Mouse (Mus musculus) limb, embryonic 11.5 days (tissue): ENCODE results near the gene Smg9. TPM values are rescaled to one million over a fixed set of nuclear protein-coding genes. Genes with fewer than 3 reads are reported as not detected.

Experiments
- ATAC-seq: fragments of 200-750 bp; cut with Nextera tagmentation; 2 replicates; pipeline ENCODE4 v1.8.0; 2017; ENCODE audit warnings: low read depth; ENCODE audit not compliant: insufficient number of reproducible peaks, low FRiP score, low TSS enrichment
- DNase-seq: peaks from one replicate; pipeline ENCODE4 v3.0.0-alpha.2; 2015; ENCODE audit warnings: low spot score
- H3K27ac ChIP-seq: fragments of 300-500 bp; sonication (generic); replicated peaks from 2 replicates; pipeline ENCODE4 v1.5.1; 2014; ENCODE audit warnings: low read depth, mild to moderate bottlenecking, low read length
- H3K27me3 ChIP-seq: fragments of 300-500 bp; sonication (generic); 2 replicates; pipeline ENCODE4 v1.6.1; 2014; ENCODE audit warnings: mild to moderate bottlenecking, low read length, mixed read lengths; ENCODE audit not compliant: control insufficient read depth, insufficient read depth
- H3K36me3 ChIP-seq: fragments of 300-500 bp; sonication (generic); 2 replicates; pipeline ENCODE4 v1.6.1; 2014; ENCODE audit warnings: mild to moderate bottlenecking, low read length, moderate library complexity, mixed read lengths; ENCODE audit not compliant: control insufficient read depth, insufficient read depth
- H3K4me1 ChIP-seq: fragments of 300-500 bp; sonication (generic); 2 replicates; pipeline ENCODE4 v1.6.1; 2014; ENCODE audit warnings: low read length, mixed read lengths; ENCODE audit not compliant: control insufficient read depth, insufficient read depth
- H3K4me2 ChIP-seq: fragments of 300-500 bp; sonication (generic); 2 replicates; pipeline ENCODE4 v1.6.1; 2014; ENCODE audit warnings: low read depth, mild to moderate bottlenecking, moderate library complexity; ENCODE audit not compliant: severe bottlenecking
- H3K4me3 ChIP-seq: fragments of 300-500 bp; sonication (generic); 2 replicates; pipeline ENCODE4 v1.5.1; 2014; ENCODE audit warnings: low read depth, low read length
- H3K9ac ChIP-seq: fragments of 300-500 bp; sonication (generic); 2 replicates; pipeline ENCODE4 v1.6.1; 2014; ENCODE audit warnings: mild to moderate bottlenecking, low read length
- H3K9me3 ChIP-seq: fragments of 300-500 bp; sonication (generic); 2 replicates; pipeline ENCODE4 v1.6.1; 2016; ENCODE audit warnings: low read length; ENCODE audit not compliant: control insufficient read depth
- WGBS: fragments of 180-500 bp; shearing (Covaris S2); extraction: QIAGEN DNeasy Blood & Tissue Kit; methylation state at CpG from one replicate; pipeline ENCODE4 v1.1.7; 2014; 5-methylcytosine and 5-hydroxymethylcytosine counted together
- polyA plus RNA-seq: library from polyadenylated mRNA; unstranded; fragments of >200 nt; fragmentation: Nextera tagmentation; extraction: Ambion mirVana; gene quantifications from 2 replicates; pipeline ENCODE4 v1.2.1, GENCODE M21; 2014

Gene Smg9
- polyA plus RNA-seq, 1 experiment from 2014 or later = 20.2 TPM

DNA sequence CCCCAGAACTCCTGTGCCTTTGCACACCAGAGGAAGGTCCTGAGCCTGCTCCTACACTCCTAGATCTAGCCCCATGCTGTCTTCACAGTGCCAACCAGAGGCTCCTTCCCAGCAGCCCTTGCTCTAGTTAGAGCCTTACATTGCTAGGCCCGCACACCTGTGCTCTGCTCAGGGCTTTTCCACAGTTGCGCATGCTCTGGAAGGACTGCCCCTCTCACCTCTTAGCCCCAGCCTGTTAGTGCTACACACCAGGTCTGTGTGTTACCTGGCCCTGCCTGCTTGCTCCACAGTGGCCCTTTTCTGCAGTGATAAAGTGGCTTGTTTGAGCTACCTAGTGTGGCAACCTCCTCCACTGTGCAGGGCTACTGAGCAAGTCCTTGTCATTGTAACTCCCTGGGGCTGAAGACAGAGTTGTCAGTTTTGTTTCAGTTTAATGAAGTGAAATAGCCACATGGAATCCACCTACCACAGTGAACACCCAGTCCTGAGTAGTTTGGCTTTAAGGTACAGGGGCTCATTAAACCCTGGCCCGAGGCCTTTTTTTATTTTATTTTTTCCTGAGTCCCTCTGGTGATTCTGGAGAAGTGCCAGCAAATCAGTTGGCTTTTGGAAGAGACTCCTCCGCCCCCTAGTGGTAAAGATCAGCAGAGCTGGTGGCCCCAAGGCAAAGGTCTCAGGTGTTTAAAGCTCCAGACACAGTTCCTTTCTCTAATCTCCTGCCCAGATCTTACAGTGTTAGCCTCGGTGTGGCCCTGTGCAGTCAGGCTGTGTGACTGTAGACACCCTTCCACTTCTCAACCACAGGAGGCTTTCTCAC is 7.3 kb downstream of the Smg9 start:
- H3K4me1 ChIP-seq = peaks cover 5% of the 10 kb centered on the region
- 43% methylated on average over 5 of the region's 5 CpGs for WGBS
- H3K4me2 ChIP-seq = no peak overlapping the region
- DNase-seq (peak; percentile 84), ATAC-seq (peak; percentile 74)
- H3K9ac ChIP-seq = peak overlapping the region; percentile 34; the same call in 1 of the 2 replicates
- H3K9me3 ChIP-seq = peaks cover 3% of the 10 kb centered on the region; the same call in 1 of the 2 replicates
- H3K27me3 ChIP-seq = no peaks in the 10 kb centered on the region
- H3K36me3 ChIP-seq = peaks cover 14% of the 10 kb centered on the region
- H3K27ac ChIP-seq = 0 out of 2 replicates have a peak overlapping the region, but pooled peaks have one; percentile 3
- no peak overlapping the region for H3K4me3 ChIP-seq

DNA sequence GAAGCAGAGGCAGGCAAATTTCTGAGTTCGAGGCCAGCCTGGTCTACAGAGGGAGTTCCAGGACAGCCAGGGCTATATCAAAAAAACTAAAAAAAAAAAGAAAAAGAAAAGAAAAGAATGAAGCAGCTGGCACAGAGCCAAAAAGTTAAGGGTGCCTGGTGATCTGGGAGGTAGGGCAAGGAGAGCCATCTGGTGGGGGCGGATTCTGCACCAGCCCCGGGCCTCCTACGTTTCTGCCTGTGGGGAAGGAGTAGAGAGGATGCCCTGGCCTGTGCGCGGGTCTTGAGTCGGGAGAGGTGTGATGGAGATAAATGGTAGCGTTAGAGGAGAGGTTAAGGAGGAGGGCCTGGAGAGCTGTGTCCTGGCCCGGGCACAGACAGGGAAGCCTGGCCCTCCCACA is 8.8 kb downstream of the Smg9 start:
- no peak for DNase-seq
- Histone ChIP-seq H3K4me2 (no peak overlapping the region), H3K4me1 (peaks cover 5% of the 10 kb centered on the region), H3K9me3 (no peaks in the 10 kb centered on the region), H3K36me3 (peaks cover 12% of the 10 kb centered on the region), H3K27me3 (no peaks in the 10 kb centered on the region), H3K9ac (no peak overlapping the region), H3K4me3 (no peak overlapping the region), H3K27ac (no peak overlapping the region)
- ATAC-seq = no peak
- 91% methylated on average over 9 of the region's 9 CpGs for WGBS

DNA sequence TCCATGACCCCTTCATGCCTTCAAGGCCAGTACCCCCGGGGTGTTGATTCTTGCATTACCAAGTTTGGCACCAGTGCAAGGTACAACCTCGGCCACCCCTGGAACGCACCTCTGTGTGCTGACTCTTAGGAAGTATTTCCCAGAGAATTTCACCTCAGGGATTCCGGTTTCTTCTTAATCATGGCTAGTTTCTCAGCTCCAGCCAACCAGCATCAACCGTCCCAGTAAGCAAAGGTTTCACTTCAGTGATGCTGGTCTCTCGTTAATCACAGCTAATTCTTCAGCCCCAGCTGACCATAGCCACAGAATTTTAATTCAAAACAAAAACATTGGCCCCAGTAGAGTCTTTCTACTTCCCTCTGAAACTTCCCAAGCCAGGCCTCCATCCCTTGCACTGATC is 10.7 kb downstream of the Smg9 start:
- Histone ChIP-seq H3K9me3 (no peaks in the 10 kb centered on the region), H3K36me3 (peaks cover 9% of the 10 kb centered on the region)
- WGBS = 91% methylated on average over 6 of the region's 6 CpGs

DNA sequence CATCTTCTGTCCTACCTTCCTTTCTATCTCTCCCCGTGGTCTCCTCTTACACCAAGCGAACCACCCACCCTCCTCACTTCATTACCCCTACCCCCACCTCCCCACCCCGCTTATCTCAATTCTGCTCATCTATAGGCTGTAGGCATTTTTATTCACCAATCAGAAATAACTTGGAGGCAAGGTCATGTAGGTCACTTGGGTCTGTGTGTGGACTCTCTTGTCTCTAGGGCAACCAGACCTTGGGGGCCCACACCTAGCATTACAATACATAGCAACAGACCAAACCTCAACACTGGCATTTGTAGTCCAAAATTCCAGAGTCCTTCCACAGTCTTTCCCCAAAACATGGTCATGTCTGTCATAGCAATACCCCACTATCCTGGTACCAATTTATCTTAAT is 11.4 kb downstream of the Smg9 start:
- WGBS = 77% methylated on average over 3 of the region's 3 CpGs
- Histone ChIP-seq H3K9ac (no peak overlapping the region), H3K9me3 (no peaks in the 10 kb centered on the region), H3K4me2 (no peak overlapping the region), H3K4me1 (peaks cover 5% of the 10 kb centered on the region), H3K36me3 (peaks cover 6% of the 10 kb centered on the region), H3K27me3 (no peaks in the 10 kb centered on the region), H3K27ac (no peak overlapping the region), H3K4me3 (no peak overlapping the region)
- DNase-seq = no peak
- ATAC-seq = no peak

More for the DNA sequence above, 10.7 kb downstream of the Smg9 start:
- peaks cover 5% of the 10 kb centered on the region for H3K4me1 ChIP-seq
- no peaks in the 10 kb centered on the region for H3K27me3 ChIP-seq
- no peak overlapping the region for H3K27ac ChIP-seq
- H3K4me2 ChIP-seq = no peak overlapping the region
- DNase-seq (no peak), ATAC-seq (no peak)
- H3K9ac ChIP-seq = no peak overlapping the region
- H3K4me3 ChIP-seq = no peak overlapping the region

DNA sequence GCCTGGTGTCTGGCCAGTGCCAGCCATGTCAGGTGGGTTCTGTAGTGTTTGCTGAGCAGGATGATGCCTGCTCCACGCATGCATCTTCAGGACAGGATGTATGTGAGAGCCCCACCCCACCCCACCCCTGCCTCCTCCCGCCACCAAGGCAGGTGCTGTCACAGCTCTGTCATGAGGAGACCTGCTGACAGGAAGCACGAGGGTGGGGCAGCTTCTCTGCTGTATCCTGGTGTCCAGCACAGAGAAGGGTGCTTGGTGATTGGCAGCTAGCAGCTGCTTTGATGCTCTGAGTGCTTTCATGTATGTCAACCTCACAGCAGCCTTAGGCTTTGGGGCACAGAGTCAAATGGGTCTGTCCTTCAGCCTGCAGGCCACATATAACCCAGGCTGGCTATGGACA is 14.2 kb downstream of the Smg9 start:
- H3K9ac ChIP-seq = no peak overlapping the region
- no peaks in the 10 kb centered on the region for H3K9me3 ChIP-seq
- H3K27me3 ChIP-seq = no peaks in the 10 kb centered on the region
- no peaks in the 10 kb centered on the region for H3K4me1 ChIP-seq
- no peak for DNase-seq
- H3K4me2 ChIP-seq = no peak overlapping the region
- no peak for ATAC-seq
- H3K27ac ChIP-seq = no peak overlapping the region
- peaks cover 5% of the 10 kb centered on the region; the same call in 1 of the 2 replicates for H3K36me3 ChIP-seq
- no peak overlapping the region for H3K4me3 ChIP-seq
- WGBS = 85% methylated on average over 3 of the region's 3 CpGs

DNA sequence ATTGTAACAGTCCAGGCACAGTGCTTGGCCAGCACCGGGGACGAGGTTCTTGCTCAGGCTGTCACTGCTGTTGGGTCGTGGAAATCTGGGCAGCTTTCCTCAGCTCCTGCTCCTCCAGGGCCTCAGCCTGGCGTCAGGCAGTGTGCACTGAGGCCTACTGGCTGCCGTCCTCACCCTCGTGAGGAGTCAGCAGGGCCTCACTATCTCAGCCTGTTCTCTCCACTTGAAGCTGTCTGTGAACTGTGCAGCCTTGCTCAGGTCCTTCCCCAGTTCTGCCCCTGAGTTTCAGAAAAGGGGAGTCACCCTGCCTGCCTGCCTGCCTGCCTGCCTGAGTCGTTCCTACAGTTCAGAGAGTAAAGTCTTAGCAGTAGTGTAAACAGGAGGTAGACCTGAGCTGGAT is 15.8 kb downstream of the Smg9 start:
- 72% methylated on average over 7 of the region's 7 CpGs for WGBS
- no peak overlapping the region for H3K4me2 ChIP-seq
- DNase-seq (no peak), ATAC-seq (no peak)
- 0 out of 2 replicates have a peak, but pooled peaks cover 4% of the 10 kb centered on the region for H3K36me3 ChIP-seq
- H3K9me3 ChIP-seq = no peaks in the 10 kb centered on the region
- H3K4me1 ChIP-seq = no peaks in the 10 kb centered on the region
- H3K27ac ChIP-seq = no peak overlapping the region
- H3K4me3 ChIP-seq = no peak overlapping the region
- H3K9ac ChIP-seq = no peak overlapping the region
- no peaks in the 10 kb centered on the region for H3K27me3 ChIP-seq

DNA sequence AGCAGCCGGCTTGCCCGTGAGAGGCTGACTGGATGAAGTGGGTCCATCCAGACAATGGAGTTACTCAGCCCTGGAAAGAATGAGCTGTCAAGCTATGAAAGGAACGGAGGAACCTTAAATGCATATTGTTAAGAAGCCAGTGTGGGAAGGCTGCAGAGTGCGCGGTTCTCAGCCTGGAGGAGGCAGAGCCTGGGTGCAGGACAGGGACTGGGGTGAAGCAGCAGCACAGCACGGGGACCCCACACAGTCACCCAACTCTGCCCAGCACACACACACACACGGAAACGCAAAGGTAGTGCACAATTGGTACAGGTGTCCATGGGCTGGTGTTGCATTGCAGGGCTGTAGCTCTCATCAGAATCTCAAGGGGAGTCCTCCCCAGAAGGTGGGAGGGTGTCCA is 20.2 kb downstream of the Smg9 start:
- H3K36me3 ChIP-seq = peaks cover 9% of the 10 kb centered on the region; the same call in 1 of the 2 replicates
- H3K27ac ChIP-seq = no peak overlapping the region
- H3K4me3 ChIP-seq = no peak overlapping the region
- no peaks in the 10 kb centered on the region for H3K9me3 ChIP-seq
- H3K9ac ChIP-seq = no peak overlapping the region
- ATAC-seq (no peak), DNase-seq (no peak)
- H3K4me1 ChIP-seq = no peaks in the 10 kb centered on the region
- 90% methylated on average over 8 of the region's 8 CpGs for WGBS
- no peak overlapping the region for H3K4me2 ChIP-seq
- H3K27me3 ChIP-seq = no peaks in the 10 kb centered on the region

DNA sequence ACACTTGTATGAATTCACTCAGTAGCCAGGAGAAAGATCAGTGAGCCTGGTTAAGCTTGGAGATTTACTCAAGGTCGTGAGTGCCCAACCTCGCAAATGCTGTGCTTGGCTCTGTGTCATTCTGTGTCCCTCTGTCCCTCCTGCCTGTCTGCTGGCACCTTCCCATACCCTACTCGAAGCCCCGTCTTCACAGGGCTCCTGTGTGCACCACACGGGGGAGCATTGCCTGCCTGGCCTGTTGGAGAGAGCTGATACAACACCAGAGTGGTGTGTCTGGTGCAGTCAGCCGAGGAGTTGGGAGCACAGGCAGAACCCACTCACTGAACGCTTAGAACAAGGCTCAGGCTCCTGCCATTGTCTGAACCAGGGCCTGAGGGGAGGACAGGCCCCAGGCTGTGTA is 22.2 kb downstream of the Smg9 start:
- Histone ChIP-seq H3K4me2 (no peak overlapping the region), H3K4me3 (no peak overlapping the region), H3K9me3 (no peaks in the 10 kb centered on the region), H3K27ac (no peak overlapping the region), H3K4me1 (no peaks in the 10 kb centered on the region), H3K36me3 (peaks cover 7% of the 10 kb centered on the region; the same call in 1 of the 2 replicates), H3K27me3 (no peaks in the 10 kb centered on the region), H3K9ac (no peak overlapping the region)
- DNase-seq (no peak), ATAC-seq (no peak)
- WGBS = 78% methylated on average over 7 of the region's 7 CpGs
